In the genomic region with DNA sequence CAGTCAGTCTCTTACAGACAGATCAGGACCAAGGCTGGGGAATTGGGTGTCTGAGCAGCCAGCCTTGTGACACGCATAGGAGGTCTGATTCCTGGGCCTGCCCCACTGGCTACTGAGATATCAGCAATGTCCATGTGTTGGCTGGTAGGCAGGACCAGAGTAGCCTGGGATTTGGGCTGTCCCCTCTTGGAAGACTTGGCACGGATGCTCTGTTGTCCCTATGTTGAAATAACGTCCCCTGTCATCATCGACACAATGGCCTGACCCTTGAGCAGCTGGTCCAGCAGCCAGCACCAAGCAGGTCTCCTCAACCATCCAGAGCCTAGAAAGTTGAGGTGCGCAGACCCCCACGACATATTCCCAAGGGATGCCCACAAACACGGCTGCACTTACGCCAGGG, we compare ENCODE assay signal across 18 mouse cellular contexts.
DNase-seq lines count a peak whose midpoint lies in the region; TF ChIP-seq lines count a peak whose summit lies in the region.
"Had no signal": no experiment of that assay in that cellular context is flagged by ENCODE, and none has a peak within 500 bp of the region (broad histone marks: within the 10 kb centered on the region; RNA-seq: fewer than 3 reads in every experiment).

No protein-coding gene starts in this region.

- TF ChIP-seq POLR2A in liver, adult 2 months (IDR thresholded peaks at IDR 0.05; ENCODE audit: extremely low read depth, insufficient read depth, low read length): no peak

- peak overlapping the region; percentile 6 for H3K9ac ChIP-seq in liver, adult 2 months (ENCODE audit: low read depth, low read length)

- peaks cover 14% of the 10 kb centered on the region for H3K4me1 ChIP-seq in heart, embryonic 10.5 days
- H3K4me1 ChIP-seq in liver, adult 2 months (ENCODE audit: control insufficient read depth, insufficient read depth, low read length): peaks cover 16% of the 10 kb centered on the region

- H3K4me3 ChIP-seq in heart, embryonic 10.5 days: no peak overlapping the region
- peak overlapping the region; percentile 23; the same call in 1 of the 2 replicates for H3K4me3 ChIP-seq in liver, adult 2 months (ENCODE audit: insufficient read depth, low read depth, low read length)

- H3K36me3 ChIP-seq in heart, embryonic 10.5 days: peaks cover 9% of the 10 kb centered on the region; the same call in 1 of the 2 replicates
- no peaks in the 10 kb centered on the region; the same call in 1 of the 2 replicates for H3K36me3 ChIP-seq in liver, adult 2 months (ENCODE audit: control insufficient read depth, insufficient read depth, low read length)

- no peak for DNase-seq in heart, embryonic 10.5 days (ENCODE audit: low spot score)
- DNase-seq in heart, postnatal 4 days: no peak
- DNase-seq in liver, adult 2 months (ENCODE audit: extremely low read depth, low read depth, low spot score): peak; percentile 96
- DNase-seq in liver: no peak
- DNase-seq in adipocyte (ENCODE audit: low spot score): peak; percentile 22
- no peak for DNase-seq in frontal cortex, postnatal 14 days (ENCODE audit: low spot score in 2 of 2)
- DNase-seq: adrenal gland, adult 2 months; adrenal gland, adult 8-10 months; adrenal gland, postnatal 10 days; adrenal gland, postnatal 14 days; adrenal gland, postnatal 25 days; adrenal gland, postnatal 36 days; cerebellum, adult 11 months; cerebellum, adult 11-12 months; cerebellum, adult 18-20 months; cerebellum, adult 2 months had no signal

- no peaks in the 10 kb centered on the region for H3K9me3 ChIP-seq in heart, embryonic 10.5 days
- H3K9me3 ChIP-seq: G1E had no signal

- no peaks in the 10 kb centered on the region for H3K79me2 ChIP-seq in liver, adult 2 months (ENCODE audit: control insufficient read depth, insufficient read depth, low read length)

- no peak for TF ChIP-seq CTCF in liver, adult 2 months (IDR thresholded peaks at IDR 0.05; ENCODE audit: low read depth, low read length)

- peaks cover 9% of the 10 kb centered on the region; the same call in 1 of the 2 replicates for H3K27me3 ChIP-seq in heart, embryonic 10.5 days (ENCODE audit: insufficient read depth, poor library complexity, severe bottlenecking)
- H3K27me3 ChIP-seq in liver, adult 2 months (ENCODE audit: control insufficient read depth, insufficient read depth, low read length): no peaks in the 10 kb centered on the region
- H3K27me3 ChIP-seq: Patski had no signal

- WGBS in heart, embryonic 10.5 days: 84% methylated on average over 8 of the region's 8 CpGs
- 38% methylated on average over 8 of the region's 8 CpGs for WGBS in liver, adult 2 months

- H3K27ac ChIP-seq in heart, embryonic 10.5 days: 0 out of 2 replicates have a peak overlapping the region, but pooled peaks have one; percentile 1
- H3K27ac ChIP-seq in liver, adult 2 months (replicated peaks; ENCODE audit: insufficient read depth, low read depth, low read length): peak overlapping the region; percentile 82

Comparison
In these comparisons a context has a peak if more than half of its experiments do, and no peak if none do; other contexts are left out.
1. DNase-seq: peak in liver, adult 2 months (single experiment) and adipocyte (single experiment); none in heart, embryonic 10.5 days (single experiment), heart, postnatal 4 days (single experiment), liver (single experiment) and frontal cortex, postnatal 14 days (0 of 2).